Mouse (Mus musculus): ENCODE results near the gene Habp4. TPM values are rescaled to one million over a fixed set of nuclear protein-coding genes. Genes with fewer than 3 reads are reported as not detected.

The Habp4 gene
- total and polyA plus RNA-seq, 2 experiments = 37.7 to 38.4 TPM

DNA sequence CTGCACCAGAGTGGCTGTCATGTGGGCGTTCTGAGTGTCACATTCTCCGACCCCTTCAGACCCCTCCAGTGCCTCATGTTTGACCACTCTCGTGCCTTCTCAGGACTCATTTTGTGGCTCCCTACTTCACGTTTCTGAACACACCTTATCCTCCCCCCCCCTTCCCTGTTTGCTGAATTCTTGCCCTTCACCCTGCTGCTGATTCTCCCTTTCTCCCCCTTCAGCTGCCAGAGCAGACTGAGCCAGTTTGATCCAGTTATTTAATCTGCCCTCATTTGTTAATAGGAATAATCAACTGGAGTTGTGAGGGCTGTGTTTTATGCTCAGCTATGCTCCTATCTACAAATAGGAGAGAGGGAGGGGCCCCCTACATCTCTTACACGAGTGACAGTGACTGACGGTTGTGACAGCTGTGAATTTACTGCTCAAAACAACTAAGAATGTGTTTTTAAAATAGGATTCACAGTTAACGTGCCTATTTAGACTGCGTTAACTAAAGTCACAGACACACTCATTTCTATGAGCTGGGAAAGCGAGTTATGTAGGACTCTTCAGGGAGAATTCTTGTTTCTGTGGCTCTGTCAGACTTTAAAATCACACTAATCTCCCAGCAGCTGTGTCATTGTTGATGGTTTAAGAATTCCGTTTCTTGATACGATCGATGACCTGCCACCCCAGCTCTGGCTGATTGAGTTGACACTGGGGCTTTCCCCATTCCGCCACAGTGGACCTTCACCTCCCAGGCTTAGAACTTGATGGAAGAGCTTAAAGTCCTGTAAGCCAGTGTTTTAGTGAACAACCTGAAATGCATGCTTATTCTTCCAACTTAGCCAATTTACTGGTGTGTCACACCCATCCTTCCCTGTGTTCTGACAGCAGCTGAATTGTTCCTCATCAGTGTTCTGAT is 17.4 kb downstream of the Habp4 start:
- H3K4me3 ChIP-seq (ENCODE audit: insufficient read depth, low read depth, low read length) = no peak overlapping the region
- no peaks in the 10 kb centered on the region for H3K27me3 ChIP-seq (ENCODE audit: control insufficient read depth, insufficient read depth, low read length)
- peak overlapping the region; percentile 94 for H3K27ac ChIP-seq (replicated peaks; ENCODE audit: insufficient read depth, low read depth, low read length)
- peak; percentile 96 for DNase-seq (ENCODE audit: extremely low read depth, low read depth, low spot score)
- peaks cover 19% of the 10 kb centered on the region; the same call in 1 of the 2 replicates for H3K36me3 ChIP-seq (ENCODE audit: control insufficient read depth, insufficient read depth, low read length)
- 28% methylated on average over 13 of the region's 13 CpGs for WGBS
- H3K9ac ChIP-seq (ENCODE audit: low read depth, low read length) = peak overlapping the region; percentile 65
- no peaks in the 10 kb centered on the region for H3K79me2 ChIP-seq (ENCODE audit: control insufficient read depth, insufficient read depth, low read length)
- H3K4me1 ChIP-seq (ENCODE audit: control insufficient read depth, insufficient read depth, low read length) = peaks cover 34% of the 10 kb centered on the region
- TF ChIP-seq CTCF (IDR thresholded peaks at IDR 0.05; ENCODE audit: low read depth, low read length) (no peak), POLR2A (IDR thresholded peaks at IDR 0.05; ENCODE audit: extremely low read depth, insufficient read depth, low read length) (no peak)

DNA sequence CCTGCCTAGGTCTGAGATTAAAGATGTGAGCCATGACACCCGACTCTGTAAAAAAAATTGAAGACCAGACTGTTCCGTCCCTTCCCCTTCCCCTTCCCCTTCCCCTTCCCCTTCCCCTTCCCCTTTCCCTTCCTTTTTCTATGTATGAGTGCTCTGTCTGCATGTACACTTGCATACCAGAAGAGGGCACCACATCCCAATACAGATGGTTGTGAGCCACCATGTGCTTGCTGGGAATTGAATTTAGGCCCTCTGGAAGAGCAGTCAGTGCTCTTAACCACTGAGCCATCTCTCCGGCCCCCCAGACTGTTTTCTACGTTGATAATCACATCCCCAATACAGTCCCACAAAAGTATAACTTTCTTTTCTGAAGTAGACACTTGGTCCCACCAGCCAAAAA is 18.7 kb downstream of the Habp4 start:
- peaks cover 16% of the 10 kb centered on the region for H3K36me3 ChIP-seq (ENCODE audit: control insufficient read depth, insufficient read depth, low read length)
- 75% methylated on average over 4 of the region's 4 CpGs for WGBS
- H3K9ac ChIP-seq (ENCODE audit: low read depth, low read length) = no peak overlapping the region
- peak overlapping the region; percentile 94 for H3K27ac ChIP-seq (replicated peaks; ENCODE audit: insufficient read depth, low read depth, low read length)
- TF ChIP-seq CTCF (IDR thresholded peaks at IDR 0.05; ENCODE audit: low read depth, low read length) (no peak), POLR2A (IDR thresholded peaks at IDR 0.05; ENCODE audit: extremely low read depth, insufficient read depth, low read length) (no peak)
- no peaks in the 10 kb centered on the region for H3K79me2 ChIP-seq (ENCODE audit: control insufficient read depth, insufficient read depth, low read length)
- peaks cover 40% of the 10 kb centered on the region for H3K4me1 ChIP-seq (ENCODE audit: control insufficient read depth, insufficient read depth, low read length)
- no peaks in the 10 kb centered on the region for H3K27me3 ChIP-seq (ENCODE audit: control insufficient read depth, insufficient read depth, low read length)
- no peak overlapping the region for H3K4me3 ChIP-seq (ENCODE audit: insufficient read depth, low read depth, low read length)
- DNase-seq (ENCODE audit: extremely low read depth, low read depth, low spot score) = no peak

GRCm38 (mm10) chr13:64180888-64181287 is 19.3 kb downstream of the Habp4 start:
- TF ChIP-seq CTCF (IDR thresholded peaks at IDR 0.05; ENCODE audit: low read depth, low read length) (peak; percentile 33; the same call in 1 of the 2 replicates), POLR2A (IDR thresholded peaks at IDR 0.05; ENCODE audit: extremely low read depth, insufficient read depth, low read length) (no peak)
- no peaks in the 10 kb centered on the region for H3K79me2 ChIP-seq (ENCODE audit: control insufficient read depth, insufficient read depth, low read length)
- DNase-seq (ENCODE audit: extremely low read depth, low read depth, low spot score) = peak; percentile 99
- H3K36me3 ChIP-seq (ENCODE audit: control insufficient read depth, insufficient read depth, low read length) = peaks cover 18% of the 10 kb centered on the region
- peak overlapping the region; percentile 91 for H3K27ac ChIP-seq (replicated peaks; ENCODE audit: insufficient read depth, low read depth, low read length)
- H3K27me3 ChIP-seq (ENCODE audit: control insufficient read depth, insufficient read depth, low read length) = no peaks in the 10 kb centered on the region
- no peak overlapping the region for H3K9ac ChIP-seq (ENCODE audit: low read depth, low read length)
- H3K4me1 ChIP-seq (ENCODE audit: control insufficient read depth, insufficient read depth, low read length) = peaks cover 40% of the 10 kb centered on the region
- WGBS = 20% methylated on average over 3 of the region's 3 CpGs
- no peak overlapping the region for H3K4me3 ChIP-seq (ENCODE audit: insufficient read depth, low read depth, low read length)

- Histone ChIP-seq H3K4me3 (ENCODE audit: insufficient read depth, low read depth, low read length) (no peak overlapping the region), H3K27me3 (ENCODE audit: control insufficient read depth, insufficient read depth, low read length) (no peaks in the 10 kb centered on the region), H3K4me1 (ENCODE audit: control insufficient read depth, insufficient read depth, low read length) (peaks cover 40% of the 10 kb centered on the region), H3K79me2 (ENCODE audit: control insufficient read depth, insufficient read depth, low read length) (no peaks in the 10 kb centered on the region), H3K27ac (replicated peaks; ENCODE audit: insufficient read depth, low read depth, low read length) (peak overlapping the region; percentile 72), H3K9ac (ENCODE audit: low read depth, low read length) (no peak overlapping the region), H3K36me3 (ENCODE audit: control insufficient read depth, insufficient read depth, low read length) (peaks cover 15% of the 10 kb centered on the region)
- WGBS = 50% methylated on average over 2 of the region's 2 CpGs
- TF ChIP-seq POLR2A (IDR thresholded peaks at IDR 0.05; ENCODE audit: extremely low read depth, insufficient read depth, low read length) (no peak), CTCF (IDR thresholded peaks at IDR 0.05; ENCODE audit: low read depth, low read length) (no peak)
- peak; percentile 52 for DNase-seq (ENCODE audit: extremely low read depth, low read depth, low spot score)
Observed at GRCm38 (mm10) chr13:64182091-64182490, 20.5 kb downstream of the Habp4 start.

GRCm38 (mm10) chr13:64183583-64183982 is 22.0 kb downstream of the Habp4 start:
- Histone ChIP-seq H3K79me2 (ENCODE audit: control insufficient read depth, insufficient read depth, low read length) (no peaks in the 10 kb centered on the region), H3K9ac (ENCODE audit: low read depth, low read length) (no peak overlapping the region), H3K27me3 (ENCODE audit: control insufficient read depth, insufficient read depth, low read length) (no peaks in the 10 kb centered on the region), H3K4me3 (ENCODE audit: insufficient read depth, low read depth, low read length) (no peak overlapping the region), H3K4me1 (ENCODE audit: control insufficient read depth, insufficient read depth, low read length) (peaks cover 33% of the 10 kb centered on the region), H3K36me3 (ENCODE audit: control insufficient read depth, insufficient read depth, low read length) (peaks cover 11% of the 10 kb centered on the region), H3K27ac (replicated peaks; ENCODE audit: insufficient read depth, low read depth, low read length) (peak overlapping the region; percentile 72)
- peak; percentile 99 for DNase-seq (ENCODE audit: extremely low read depth, low read depth, low spot score)
- TF ChIP-seq CTCF (IDR thresholded peaks at IDR 0.05; ENCODE audit: low read depth, low read length) (no peak), POLR2A (IDR thresholded peaks at IDR 0.05; ENCODE audit: extremely low read depth, insufficient read depth, low read length) (no peak)
- 20% methylated on average over 4 of the region's 4 CpGs for WGBS

DNA sequence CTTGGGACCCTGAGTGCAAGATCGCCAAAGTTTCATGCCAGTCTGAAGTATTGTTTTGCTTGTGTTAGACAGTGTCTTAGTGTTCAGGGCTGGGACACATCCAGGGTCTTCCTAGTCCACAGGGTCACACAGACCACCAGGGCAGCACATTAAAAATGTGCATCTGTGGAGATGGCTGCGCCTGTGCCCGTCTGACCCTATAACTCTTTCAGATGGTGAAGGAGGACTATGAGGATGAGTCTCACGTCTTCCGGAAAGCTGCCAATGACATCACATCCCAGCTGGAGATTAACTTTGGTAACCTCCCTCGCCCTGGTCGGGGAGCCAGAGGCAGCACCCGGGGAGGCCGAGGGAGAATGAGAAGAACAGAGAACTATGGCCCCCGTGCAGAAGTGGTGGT is 22.7 kb downstream of the Habp4 start:
- DNase-seq (ENCODE audit: extremely low read depth, low read depth, low spot score) = peak; percentile 65
- 79% methylated on average over 10 of the region's 10 CpGs for WGBS
- Histone ChIP-seq H3K27me3 (ENCODE audit: control insufficient read depth, insufficient read depth, low read length) (no peaks in the 10 kb centered on the region), H3K4me3 (ENCODE audit: insufficient read depth, low read depth, low read length) (no peak overlapping the region), H3K9ac (ENCODE audit: low read depth, low read length) (peak overlapping the region; percentile 12; the same call in 1 of the 2 replicates), H3K27ac (replicated peaks; ENCODE audit: insufficient read depth, low read depth, low read length) (peak overlapping the region; percentile 59), H3K36me3 (ENCODE audit: control insufficient read depth, insufficient read depth, low read length) (peaks cover 11% of the 10 kb centered on the region), H3K4me1 (ENCODE audit: control insufficient read depth, insufficient read depth, low read length) (peaks cover 29% of the 10 kb centered on the region), H3K79me2 (ENCODE audit: control insufficient read depth, insufficient read depth, low read length) (no peaks in the 10 kb centered on the region)
- TF ChIP-seq CTCF (IDR thresholded peaks at IDR 0.05; ENCODE audit: low read depth, low read length) (no peak), POLR2A (IDR thresholded peaks at IDR 0.05; ENCODE audit: extremely low read depth, insufficient read depth, low read length) (no peak)
